Mouse (Mus musculus): Measurements from ENCODE around the gene Fyn.

DNA sequence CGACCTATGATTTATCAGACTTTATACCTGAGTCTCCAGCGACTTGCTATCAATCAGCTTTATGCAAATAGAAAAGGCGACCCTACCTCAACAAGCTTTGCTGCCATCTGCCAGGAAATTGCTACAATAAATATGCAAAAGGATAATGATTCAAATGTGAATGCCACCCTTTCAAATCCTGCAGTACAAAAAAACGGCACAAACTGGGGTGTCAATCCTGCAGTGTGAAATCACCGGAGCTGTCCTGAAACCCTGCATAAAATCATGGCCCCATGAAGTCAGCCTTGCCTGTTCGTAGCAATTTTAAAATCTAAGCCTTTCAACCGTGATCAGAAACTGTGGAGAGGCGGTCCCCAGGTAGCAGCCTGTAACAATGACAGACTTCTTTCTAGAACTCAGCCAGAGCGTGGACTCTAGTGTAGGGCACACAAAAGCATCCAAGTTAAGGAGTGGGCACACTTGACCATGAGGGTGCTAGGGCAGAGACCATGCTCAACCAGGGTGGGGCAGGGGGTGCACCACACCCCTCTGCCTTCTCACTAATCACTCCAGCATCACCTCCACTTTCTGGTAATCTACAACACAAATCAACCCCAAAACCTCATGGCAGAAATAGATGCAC, 203.5 kb downstream of the Fyn start:
- TF ChIP-seq CTCF (IDR thresholded peaks at IDR 0.05; ENCODE audit: borderline replicate concordance, insufficient read depth, low read length) (no peak), POLR2A (IDR thresholded peaks at IDR 0.05; ENCODE audit: low read depth, low read length) (no peak)

Measured in embryonic fibroblast, embryonic 13.5 days (primary cell).